Mouse (Mus musculus): Measurements from ENCODE around the gene Pik3ap1. TPM values are rescaled to one million over a fixed set of nuclear protein-coding genes. Genes with fewer than 3 reads are reported as not detected.

Pik3ap1 gene
- polyA plus RNA-seq, 1 experiment from 2014 or later = 3.0 TPM

DNA sequence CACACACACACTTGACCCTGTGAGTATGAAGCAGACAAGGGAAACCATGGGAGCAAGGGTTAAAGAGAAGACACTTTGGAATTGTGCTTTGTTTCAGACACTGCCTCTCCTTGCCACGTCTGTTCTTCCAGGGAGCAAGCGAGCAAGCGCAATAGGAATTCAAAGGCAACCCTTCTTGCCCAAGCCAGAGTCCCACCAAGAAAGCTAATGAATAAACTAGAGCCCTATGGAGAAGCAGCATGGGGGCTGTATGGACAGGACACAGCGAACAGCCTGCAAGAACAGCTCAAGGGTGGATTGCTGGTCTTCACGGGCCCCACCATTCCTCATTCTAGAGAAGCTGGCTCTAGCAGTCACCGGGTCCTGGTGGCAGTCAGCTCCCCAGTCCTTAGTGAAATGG, 96.3 kb downstream of the Pik3ap1 start:
- H3K27ac ChIP-seq = no peak overlapping the region
- H3K4me1 ChIP-seq = peaks cover 6% of the 10 kb centered on the region; the same call in 1 of the 2 replicates
- H3K4me2 ChIP-seq = no peak overlapping the region
- no peak overlapping the region for H3K9ac ChIP-seq
- H3K9me3 ChIP-seq = no peaks in the 10 kb centered on the region
- peaks cover 8% of the 10 kb centered on the region; the same call in 1 of the 2 replicates for H3K27me3 ChIP-seq
- 78% methylated on average over 6 of the region's 6 CpGs for WGBS
- ATAC-seq (ENCODE audit: insufficient number of reproducible peaks, low FRiP score, low TSS enrichment, low read depth) = no peak
- no peaks in the 10 kb centered on the region for H3K36me3 ChIP-seq
- H3K4me3 ChIP-seq = no peak overlapping the region

DNA sequence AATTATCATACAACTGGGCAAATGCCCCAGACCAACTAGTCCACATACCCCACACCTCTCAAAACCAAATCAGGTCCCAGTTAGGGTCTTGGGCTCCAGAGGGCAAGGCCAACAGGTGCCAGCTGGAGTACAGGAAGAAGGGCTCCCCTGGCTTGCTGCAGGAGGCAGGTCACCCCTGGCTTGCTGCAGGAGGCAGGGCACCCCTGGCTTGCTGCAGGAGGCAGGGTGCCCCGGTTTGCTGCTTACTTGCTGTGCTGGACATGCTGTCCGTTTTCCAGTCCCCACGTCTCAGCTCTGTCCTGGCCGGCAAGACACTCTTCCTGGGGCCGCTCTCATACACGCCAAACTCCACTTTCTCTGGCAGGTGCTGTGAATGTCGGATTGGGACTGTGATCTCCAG, 97.7 kb downstream of the Pik3ap1 start:
- Histone ChIP-seq H3K36me3 (no peaks in the 10 kb centered on the region), H3K4me3 (no peak overlapping the region), H3K4me2 (no peak overlapping the region), H3K4me1 (peaks cover 9% of the 10 kb centered on the region; the same call in 1 of the 2 replicates), H3K27ac (no peak overlapping the region), H3K27me3 (peaks cover 9% of the 10 kb centered on the region; the same call in 1 of the 2 replicates), H3K9me3 (no peaks in the 10 kb centered on the region), H3K9ac (no peak overlapping the region)
- 85% methylated on average over 7 of the region's 7 CpGs for WGBS
- no peak for ATAC-seq (ENCODE audit: insufficient number of reproducible peaks, low FRiP score, low TSS enrichment, low read depth)

DNA sequence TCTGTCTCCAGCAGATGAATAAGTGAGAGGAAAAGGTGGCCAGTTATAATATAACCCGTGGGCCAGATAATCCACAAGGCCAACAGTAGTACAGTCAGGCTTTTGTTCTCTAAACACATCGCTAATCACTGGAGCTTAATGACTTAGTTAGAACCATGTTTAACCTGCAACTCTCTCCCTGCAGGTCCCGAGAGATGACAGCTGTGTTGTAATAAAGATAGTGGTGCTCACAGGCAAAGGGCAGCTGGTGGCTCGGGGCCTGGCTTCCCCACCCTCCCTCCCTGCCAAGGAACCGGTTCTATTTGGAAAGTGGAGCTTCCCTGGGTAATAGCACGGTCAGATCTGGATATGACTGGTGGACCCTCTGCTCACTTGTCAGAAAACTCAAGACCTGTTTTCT, 100.4 kb downstream of the Pik3ap1 start:
- WGBS = 30% methylated on average over 6 of the region's 6 CpGs
- no peak overlapping the region for H3K27ac ChIP-seq

DNA sequence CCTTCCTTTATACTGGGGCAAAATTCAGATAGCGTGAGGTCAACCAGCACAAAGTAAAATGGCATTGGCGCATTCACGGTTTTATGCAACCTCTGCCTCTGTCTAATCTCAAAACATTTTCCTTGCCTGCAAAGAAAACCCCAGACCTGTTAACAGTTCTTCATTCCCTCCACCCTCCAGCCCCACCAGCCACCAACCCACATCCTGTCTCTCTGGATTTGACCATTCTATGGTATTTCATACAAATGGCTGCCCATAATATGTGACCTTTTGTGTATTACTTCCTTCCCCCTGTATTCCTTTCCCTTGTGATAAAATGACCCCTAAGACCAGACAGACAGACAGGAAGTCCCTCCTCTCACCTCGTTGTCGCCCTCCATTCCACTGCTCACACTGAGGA, 102.2 kb downstream of the Pik3ap1 start:
- Histone ChIP-seq H3K36me3 (no peaks in the 10 kb centered on the region), H3K27ac (no peak overlapping the region), H3K4me2 (no peak overlapping the region), H3K9ac (no peak overlapping the region), H3K4me3 (no peak overlapping the region), H3K27me3 (peaks cover 12% of the 10 kb centered on the region; the same call in 1 of the 2 replicates), H3K4me1 (peaks cover 9% of the 10 kb centered on the region; the same call in 1 of the 2 replicates), H3K9me3 (no peaks in the 10 kb centered on the region)
- 65% methylated on average over 5 of the region's 5 CpGs for WGBS
- ATAC-seq (ENCODE audit: insufficient number of reproducible peaks, low FRiP score, low TSS enrichment, low read depth) = no peak

More for the DNA sequence above, 100.4 kb downstream of the Pik3ap1 start:
- Histone ChIP-seq H3K4me3 (no peak overlapping the region), H3K27me3 (peaks cover 11% of the 10 kb centered on the region; the same call in 1 of the 2 replicates), H3K4me2 (no peak overlapping the region), H3K4me1 (peaks cover 9% of the 10 kb centered on the region; the same call in 1 of the 2 replicates), H3K36me3 (no peaks in the 10 kb centered on the region), H3K9me3 (no peaks in the 10 kb centered on the region), H3K9ac (no peak overlapping the region)
- ATAC-seq (ENCODE audit: insufficient number of reproducible peaks, low FRiP score, low TSS enrichment, low read depth) = no peak

DNA sequence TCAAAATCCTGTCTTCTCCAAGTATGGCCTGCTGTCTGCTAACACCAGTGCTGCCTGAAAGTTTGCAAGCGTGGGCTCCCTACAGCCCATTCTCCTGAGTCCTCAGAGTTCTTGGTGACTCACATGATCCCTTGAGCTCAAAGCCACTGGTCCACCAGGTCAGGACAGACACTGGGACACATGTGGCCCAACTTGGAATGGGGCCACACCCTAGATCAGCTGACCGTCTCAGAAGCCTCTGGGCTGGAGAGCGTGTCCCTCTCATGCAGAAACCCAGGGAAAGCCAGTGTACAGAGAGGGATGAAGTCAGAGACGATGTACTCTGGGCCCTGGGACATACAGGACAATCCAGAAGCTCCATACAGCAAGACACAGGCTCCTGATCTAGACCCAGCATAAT, 102.7 kb downstream of the Pik3ap1 start:
- ATAC-seq (ENCODE audit: insufficient number of reproducible peaks, low FRiP score, low TSS enrichment, low read depth) = no peak

DNA sequence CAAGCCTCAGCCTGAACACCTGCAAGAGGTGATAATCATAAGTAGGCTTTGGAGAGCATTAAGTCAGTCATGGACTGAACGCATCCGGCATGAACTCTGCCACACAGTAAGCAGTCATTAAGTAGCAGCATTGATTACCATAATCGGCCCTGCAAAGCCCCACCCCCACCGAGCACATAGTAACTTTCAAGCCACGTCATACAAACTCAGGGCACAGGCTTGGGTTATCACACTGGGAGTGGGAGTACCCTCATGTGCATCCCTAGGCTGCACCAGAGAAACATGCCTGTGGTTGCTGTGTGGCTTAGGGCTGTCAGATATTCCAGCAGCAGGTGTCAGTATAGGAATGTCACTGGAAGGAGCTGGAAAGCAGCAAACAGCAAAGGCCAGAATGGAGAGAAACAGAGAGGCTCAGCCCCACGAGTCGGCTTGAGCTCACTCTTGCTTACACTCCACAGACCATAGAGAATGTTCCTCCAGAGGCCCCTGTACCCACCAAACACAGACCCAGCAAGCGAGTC, 105.1 kb downstream of the Pik3ap1 start:
- Histone ChIP-seq H3K36me3 (no peaks in the 10 kb centered on the region), H3K27ac (no peak overlapping the region), H3K4me3 (no peak overlapping the region), H3K4me1 (peaks cover 9% of the 10 kb centered on the region; the same call in 1 of the 2 replicates), H3K27me3 (0 out of 2 replicates have a peak, but pooled peaks cover 6% of the 10 kb centered on the region), H3K9ac (no peak overlapping the region), H3K4me2 (no peak overlapping the region), H3K9me3 (no peaks in the 10 kb centered on the region)
- WGBS = 68% methylated on average over 8 of the region's 8 CpGs
- no peak for ATAC-seq (ENCODE audit: insufficient number of reproducible peaks, low FRiP score, low TSS enrichment, low read depth)

More for the DNA sequence above, 102.7 kb downstream of the Pik3ap1 start:
- H3K4me1 ChIP-seq = peaks cover 9% of the 10 kb centered on the region; the same call in 1 of the 2 replicates
- no peak overlapping the region for H3K27ac ChIP-seq
- 84% methylated on average over 4 of the region's 4 CpGs for WGBS
- no peaks in the 10 kb centered on the region for H3K36me3 ChIP-seq
- no peaks in the 10 kb centered on the region for H3K9me3 ChIP-seq
- H3K27me3 ChIP-seq = peaks cover 7% of the 10 kb centered on the region; the same call in 1 of the 2 replicates
- no peak overlapping the region for H3K4me2 ChIP-seq
- H3K9ac ChIP-seq = no peak overlapping the region
- no peak overlapping the region for H3K4me3 ChIP-seq

DNA sequence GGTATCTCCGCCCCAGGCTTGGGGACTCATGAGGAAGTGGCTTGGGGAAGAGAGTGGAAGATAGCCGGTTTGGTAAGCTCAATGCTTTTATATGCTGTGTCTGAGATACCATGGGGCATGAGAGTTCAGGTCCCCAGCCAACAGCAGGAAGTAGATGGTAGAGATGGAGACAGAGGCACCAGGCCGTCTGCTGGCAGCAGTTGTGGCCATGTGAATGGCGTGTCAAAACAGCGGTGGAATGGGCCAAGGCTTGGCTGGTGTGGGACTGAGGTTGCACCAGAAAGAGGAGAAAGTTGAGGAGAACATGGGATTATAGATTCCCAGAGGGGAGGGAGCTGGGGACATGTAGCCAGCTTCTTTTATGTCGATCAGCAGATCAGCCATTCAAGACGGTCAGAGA, 106.3 kb downstream of the Pik3ap1 start:
- 78% methylated on average over 7 of the region's 7 CpGs for WGBS
- H3K4me1 ChIP-seq = 0 out of 2 replicates have a peak, but pooled peaks cover 4% of the 10 kb centered on the region
- H3K4me3 ChIP-seq = no peak overlapping the region
- no peak for ATAC-seq (ENCODE audit: insufficient number of reproducible peaks, low FRiP score, low TSS enrichment, low read depth)
- H3K9me3 ChIP-seq = no peaks in the 10 kb centered on the region
- H3K27me3 ChIP-seq = 0 out of 2 replicates have a peak, but pooled peaks cover 6% of the 10 kb centered on the region
- H3K4me2 ChIP-seq = no peak overlapping the region
- no peak overlapping the region for H3K27ac ChIP-seq
- no peaks in the 10 kb centered on the region for H3K36me3 ChIP-seq
- no peak overlapping the region for H3K9ac ChIP-seq

DNA sequence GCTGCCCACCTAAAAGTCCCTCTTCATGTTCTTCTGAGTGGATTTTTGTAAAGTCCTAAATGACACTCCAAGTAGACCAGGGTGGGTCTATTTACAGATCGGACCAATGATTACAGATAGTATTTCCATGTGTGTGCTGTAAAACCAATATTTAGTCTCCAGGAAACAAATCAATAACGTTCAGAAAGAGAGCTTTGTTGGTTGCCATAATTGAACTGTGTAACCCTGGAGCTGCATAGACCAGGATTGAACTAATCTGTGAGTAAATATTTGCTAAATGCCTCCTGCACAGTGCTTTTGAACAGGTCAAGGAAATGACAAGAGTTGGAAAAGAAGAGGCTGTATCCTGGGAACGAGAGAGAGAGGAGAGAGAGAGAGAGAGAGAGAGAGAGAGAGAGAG, 109.3 kb downstream of the Pik3ap1 start:
- no peak for ATAC-seq (ENCODE audit: insufficient number of reproducible peaks, low FRiP score, low TSS enrichment, low read depth)
- 73% methylated on average over 3 of the region's 3 CpGs for WGBS
- H3K9me3 ChIP-seq = no peaks in the 10 kb centered on the region
- no peak overlapping the region for H3K4me2 ChIP-seq
- H3K36me3 ChIP-seq = no peaks in the 10 kb centered on the region
- no peak overlapping the region for H3K27ac ChIP-seq
- no peaks in the 10 kb centered on the region for H3K4me1 ChIP-seq
- H3K9ac ChIP-seq = no peak overlapping the region
- no peak overlapping the region for H3K4me3 ChIP-seq
- H3K27me3 ChIP-seq = 0 out of 2 replicates have a peak, but pooled peaks cover 3% of the 10 kb centered on the region

DNA sequence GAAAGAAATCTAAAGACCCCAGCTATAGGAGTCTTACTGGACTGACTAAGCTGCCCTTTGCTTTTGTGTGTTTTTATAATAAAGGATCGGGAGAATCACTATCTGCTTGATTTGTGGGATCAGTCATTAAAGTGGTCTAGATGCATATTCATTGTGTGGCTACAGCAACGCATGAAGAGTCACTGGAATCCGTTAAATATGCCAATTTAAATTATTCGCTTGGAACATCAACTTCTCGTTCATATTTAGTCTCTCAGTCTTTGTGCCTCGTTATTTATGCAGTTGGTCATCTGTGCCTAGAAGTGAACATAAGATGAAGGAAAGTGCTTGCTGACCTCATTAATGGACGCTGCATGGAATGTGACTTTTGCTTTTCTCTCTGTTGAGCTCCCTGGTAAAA, 114.0 kb downstream of the Pik3ap1 start:
- 0 out of 2 replicates have a peak overlapping the region, but pooled peaks have one; percentile 29 for H3K27ac ChIP-seq
- ATAC-seq (ENCODE audit: insufficient number of reproducible peaks, low FRiP score, low TSS enrichment, low read depth) = no peak
- 74% methylated on average over 7 of the region's 7 CpGs for WGBS

DNA sequence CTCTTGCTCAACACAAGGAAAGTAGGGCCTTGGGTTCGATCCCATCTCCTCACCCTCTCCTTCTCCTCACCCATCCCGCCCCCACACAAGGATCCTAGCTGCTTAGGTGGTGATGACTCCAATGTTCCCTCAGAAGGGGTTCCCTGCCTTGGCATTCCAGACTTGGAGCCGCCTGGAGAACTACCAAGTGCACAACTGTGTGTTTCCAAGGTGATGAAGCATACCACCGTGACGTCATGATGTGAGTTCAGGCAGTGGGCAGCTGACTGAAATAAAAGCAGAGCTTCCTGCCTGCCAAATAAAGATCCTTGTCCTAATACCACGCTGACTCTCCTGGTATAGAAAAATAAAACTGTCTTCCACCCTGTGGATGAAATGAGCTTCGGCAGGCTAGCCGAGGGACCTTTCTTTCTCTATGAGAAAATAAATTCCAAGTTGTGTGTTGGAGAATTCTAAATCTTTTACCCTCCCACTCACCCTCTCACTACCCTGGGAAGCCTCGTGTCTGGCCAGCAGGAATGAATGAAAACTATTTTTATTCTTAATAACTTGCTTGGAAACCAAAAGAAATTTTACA, 114.7 kb downstream of the Pik3ap1 start:
- 48% methylated on average over 9 of the region's 9 CpGs for WGBS
- Histone ChIP-seq H3K4me3 (no peak overlapping the region), H3K36me3 (no peaks in the 10 kb centered on the region), H3K4me2 (no peak overlapping the region), H3K27ac (0 out of 2 replicates have a peak overlapping the region, but pooled peaks have one; percentile 43), H3K4me1 (no peaks in the 10 kb centered on the region), H3K9ac (no peak overlapping the region), H3K27me3 (no peaks in the 10 kb centered on the region), H3K9me3 (no peaks in the 10 kb centered on the region)
- ATAC-seq (ENCODE audit: insufficient number of reproducible peaks, low FRiP score, low TSS enrichment, low read depth) = peak; percentile 61; the same call in 1 of the 2 replicates

More for the DNA sequence above, 114.0 kb downstream of the Pik3ap1 start:
- H3K9ac ChIP-seq = no peak overlapping the region
- no peaks in the 10 kb centered on the region for H3K27me3 ChIP-seq
- no peaks in the 10 kb centered on the region for H3K4me1 ChIP-seq
- H3K36me3 ChIP-seq = no peaks in the 10 kb centered on the region
- no peaks in the 10 kb centered on the region for H3K9me3 ChIP-seq
- no peak overlapping the region for H3K4me3 ChIP-seq
- H3K4me2 ChIP-seq = no peak overlapping the region

DNA sequence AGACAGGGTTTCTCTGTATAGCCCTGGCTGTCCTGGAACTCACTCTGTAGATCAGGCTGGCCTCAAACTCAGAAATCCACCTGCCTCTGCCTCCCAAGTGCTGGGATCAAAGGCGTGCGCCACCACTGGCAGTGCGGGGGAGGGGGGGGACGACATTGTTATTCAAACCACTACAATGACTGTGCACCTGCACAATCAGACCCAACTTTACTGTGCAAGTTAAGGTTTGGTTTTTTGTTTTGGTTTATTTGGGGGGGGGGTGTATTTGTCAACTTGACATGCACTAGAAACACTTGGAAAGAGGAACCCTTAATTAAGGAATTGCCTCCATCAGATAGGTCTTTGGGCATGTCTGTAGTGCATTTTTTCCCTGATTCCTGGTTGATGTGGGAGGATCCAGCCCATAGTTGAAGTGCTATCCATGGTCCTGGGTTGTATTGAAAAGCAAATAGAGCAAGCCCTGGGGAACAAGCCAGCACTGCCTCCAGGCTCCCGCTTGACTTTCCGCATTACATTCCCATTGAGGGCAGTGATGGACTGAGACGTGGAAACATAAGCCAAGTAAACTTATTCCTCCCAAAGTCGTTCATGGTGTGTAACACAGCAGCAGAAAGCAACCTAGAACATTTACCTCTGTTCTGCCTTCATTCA, 118.5 kb downstream of the Pik3ap1 start:
- no peaks in the 10 kb centered on the region for H3K27me3 ChIP-seq
- H3K4me2 ChIP-seq = no peak overlapping the region
- no peak overlapping the region for H3K4me3 ChIP-seq
- H3K36me3 ChIP-seq = no peaks in the 10 kb centered on the region
- 62% methylated on average over 8 of the region's 8 CpGs for WGBS
- no peak overlapping the region for H3K27ac ChIP-seq
- H3K4me1 ChIP-seq = peaks cover 9% of the 10 kb centered on the region; the same call in 1 of the 2 replicates
- ATAC-seq (ENCODE audit: insufficient number of reproducible peaks, low FRiP score, low TSS enrichment, low read depth) = no peak
- no peaks in the 10 kb centered on the region for H3K9me3 ChIP-seq
- no peak overlapping the region for H3K9ac ChIP-seq

DNA sequence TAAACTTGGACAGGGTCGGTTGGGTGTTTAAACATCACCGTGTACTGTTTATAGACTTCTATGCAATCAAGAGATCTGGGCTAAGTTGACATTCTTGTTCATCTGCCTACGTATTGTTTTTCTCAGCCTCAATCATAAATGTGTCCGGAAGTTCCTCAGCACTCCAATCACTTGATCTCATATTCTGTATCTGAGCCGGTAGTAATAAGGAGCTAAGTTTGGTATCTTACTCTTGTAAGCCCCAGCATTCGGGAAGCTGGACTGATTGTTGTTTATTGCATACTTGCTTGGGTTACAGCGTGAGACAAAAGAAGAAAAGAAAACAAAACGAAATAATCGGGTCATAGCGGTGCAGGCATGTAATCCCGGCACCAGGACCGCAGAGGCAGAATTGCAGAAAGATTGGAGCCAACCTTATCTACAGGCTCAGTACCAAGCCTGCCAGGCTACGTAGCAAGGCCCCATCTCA, 120.5 kb downstream of the Pik3ap1 start:
- peak overlapping the region; percentile 98 for H3K27ac ChIP-seq
- WGBS = 30% methylated on average over 13 of the region's 13 CpGs
- ATAC-seq (ENCODE audit: insufficient number of reproducible peaks, low FRiP score, low TSS enrichment, low read depth) = no peak

More for the DNA sequence above, 120.5 kb downstream of the Pik3ap1 start:
- H3K4me1 ChIP-seq = peaks cover 23% of the 10 kb centered on the region
- peak overlapping the region; percentile 95 for H3K9ac ChIP-seq
- no peaks in the 10 kb centered on the region for H3K9me3 ChIP-seq
- no peaks in the 10 kb centered on the region for H3K27me3 ChIP-seq
- peak overlapping the region; percentile 89 for H3K4me3 ChIP-seq
- H3K36me3 ChIP-seq = no peaks in the 10 kb centered on the region
- peak overlapping the region; percentile 59 for H3K4me2 ChIP-seq

All from limb, embryonic 15.5 days (tissue).